Mouse (Mus musculus): ENCODE measurements at regions not wholly inside any gene's neighbourhood (a gene's known extent, or its start where the extent isn't known, plus 50 kb on each side); places are given as distances from the start of the nearest gene placed in this dataset.

GRCm38 (mm10) chr17:65193341-65193740 lies 347.2 kb downstream of the Tmem232 start:
- H3K4me2 ChIP-seq (ENCODE audit: low read length): no peak overlapping the region
- H3K27me3 ChIP-seq (replicated peaks; ENCODE audit: control insufficient read depth, insufficient read depth, low read length): no peaks in the 10 kb centered on the region
- no peak for ATAC-seq
- H3K4me3 ChIP-seq (replicated peaks; ENCODE audit: low read length): no peak overlapping the region
- H3K27ac ChIP-seq (ENCODE audit: low read length): no peak overlapping the region
- H3K4me1 ChIP-seq (replicated peaks; ENCODE audit: control insufficient read depth, insufficient read depth, low read length): no peaks in the 10 kb centered on the region
- no peaks in the 10 kb centered on the region for H3K36me3 ChIP-seq (ENCODE audit: control insufficient read depth, insufficient read depth)
- H3K9ac ChIP-seq (replicated peaks; ENCODE audit: low read depth, low read length): no peak overlapping the region
- H3K9me3 ChIP-seq (ENCODE audit: control insufficient read depth, low read length): no peaks in the 10 kb centered on the region
- 88% methylated on average over 2 of the region's 2 CpGs for WGBS

DNA sequence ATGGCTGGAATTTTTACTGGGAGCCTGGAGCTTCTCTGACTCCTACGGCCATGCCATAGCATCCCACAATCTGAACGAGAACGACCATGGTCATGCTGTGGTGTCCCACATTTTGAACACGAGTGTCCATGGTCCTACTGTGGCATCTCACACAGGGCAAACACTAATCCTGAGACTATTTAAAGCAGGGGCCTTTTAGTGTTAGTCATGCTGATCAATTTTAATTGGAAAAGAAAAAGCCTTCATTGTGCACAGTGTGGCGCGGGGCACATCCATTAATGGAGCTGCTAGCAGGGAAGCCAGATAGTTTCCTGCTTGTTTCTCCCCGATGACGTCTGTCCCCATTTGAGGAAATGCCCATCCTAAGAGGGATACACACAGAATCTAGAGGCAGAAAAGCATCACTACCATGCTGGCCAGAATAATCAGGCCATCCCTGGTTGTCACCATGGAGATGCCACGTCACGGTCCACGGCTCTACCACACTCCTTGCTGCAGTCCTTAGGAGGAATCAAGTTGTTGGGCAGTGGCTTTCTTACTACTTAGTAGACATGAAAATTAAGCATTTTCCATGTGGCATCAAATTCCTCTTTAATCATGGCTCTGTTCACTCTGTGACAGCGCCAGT lies 348.0 kb downstream of the Tmem232 start:
- H3K36me3 ChIP-seq (ENCODE audit: control insufficient read depth, insufficient read depth): no peaks in the 10 kb centered on the region
- H3K4me1 ChIP-seq (replicated peaks; ENCODE audit: control insufficient read depth, insufficient read depth, low read length): no peaks in the 10 kb centered on the region
- no peak overlapping the region for H3K27ac ChIP-seq (ENCODE audit: low read length)
- H3K4me3 ChIP-seq (replicated peaks; ENCODE audit: low read length): no peak overlapping the region
- no peak for ATAC-seq
- 72% methylated on average over 12 of the region's 12 CpGs for WGBS
- no peak overlapping the region for H3K4me2 ChIP-seq (ENCODE audit: low read length)
- no peaks in the 10 kb centered on the region for H3K27me3 ChIP-seq (replicated peaks; ENCODE audit: control insufficient read depth, insufficient read depth, low read length)
- H3K9ac ChIP-seq (replicated peaks; ENCODE audit: low read depth, low read length): no peak overlapping the region
- H3K9me3 ChIP-seq (ENCODE audit: control insufficient read depth, low read length): no peaks in the 10 kb centered on the region

DNA sequence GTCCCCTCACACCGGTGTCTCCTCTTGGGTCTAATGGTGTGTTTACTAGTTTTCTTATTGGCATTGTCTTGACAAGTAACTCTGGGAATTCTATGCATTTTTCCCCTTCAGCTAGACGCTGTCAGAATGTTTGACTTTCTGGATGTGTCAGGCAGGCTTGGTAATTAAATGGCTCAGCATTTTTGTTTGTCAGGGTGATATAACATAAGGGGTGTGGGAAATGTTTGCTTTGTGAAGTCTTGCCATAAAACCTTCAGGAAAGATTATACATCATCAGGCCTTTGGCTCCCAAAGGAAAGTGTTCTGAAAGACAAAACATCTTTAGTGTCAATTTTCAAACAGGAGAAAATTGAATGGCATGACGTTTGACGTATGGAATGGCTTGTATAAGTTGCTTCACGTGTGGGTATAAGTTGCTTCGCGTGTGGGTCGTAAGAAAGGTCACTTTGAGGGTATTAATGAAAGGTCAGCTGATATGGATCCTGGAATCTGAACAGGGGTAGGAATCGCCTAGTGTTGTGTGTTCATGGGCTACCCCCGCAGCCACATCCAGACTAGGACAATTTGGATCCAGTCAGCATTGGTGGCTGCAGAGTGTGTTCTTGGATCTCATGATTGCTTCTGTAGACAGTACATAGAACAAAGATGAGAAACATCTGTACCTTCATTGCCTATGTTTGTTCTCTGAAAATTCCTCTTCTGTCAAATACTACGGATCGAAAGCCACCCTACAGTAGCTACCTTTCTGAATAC lies 349.6 kb downstream of the Tmem232 start:
- no peaks in the 10 kb centered on the region for H3K36me3 ChIP-seq (ENCODE audit: control insufficient read depth, insufficient read depth)
- no peaks in the 10 kb centered on the region for H3K4me1 ChIP-seq (replicated peaks; ENCODE audit: control insufficient read depth, insufficient read depth, low read length)
- WGBS: 86% methylated on average over 12 of the region's 12 CpGs
- no peak overlapping the region for H3K4me3 ChIP-seq (replicated peaks; ENCODE audit: low read length)
- no peaks in the 10 kb centered on the region for H3K9me3 ChIP-seq (ENCODE audit: control insufficient read depth, low read length)
- H3K27me3 ChIP-seq (replicated peaks; ENCODE audit: control insufficient read depth, insufficient read depth, low read length): no peaks in the 10 kb centered on the region
- no peak overlapping the region for H3K27ac ChIP-seq (ENCODE audit: low read length)
- H3K9ac ChIP-seq (replicated peaks; ENCODE audit: low read depth, low read length): no peak overlapping the region
- ATAC-seq: no peak
- H3K4me2 ChIP-seq (ENCODE audit: low read length): no peak overlapping the region

DNA sequence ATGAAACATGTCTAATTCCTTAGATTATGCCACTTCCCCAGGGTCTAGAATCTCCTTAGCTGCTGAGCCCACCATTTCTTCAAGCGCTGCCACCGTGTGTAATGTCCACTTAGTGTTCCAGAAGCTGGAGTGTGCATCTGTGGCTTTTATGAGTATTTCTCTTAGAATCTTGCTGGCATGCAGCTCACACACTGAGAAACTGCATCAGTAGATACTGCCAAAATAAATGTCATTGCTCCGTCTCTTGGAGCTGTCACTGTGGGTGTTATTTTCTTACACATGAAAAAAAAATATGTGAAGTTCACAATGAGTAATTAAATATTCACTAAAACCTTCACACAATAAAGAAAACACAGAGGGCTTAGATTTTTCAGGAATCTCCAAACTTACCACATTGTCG lies 345.3 kb upstream of the 4930583I09Rik start:
- WGBS: 48% methylated on average over 4 of the region's 4 CpGs
- Histone ChIP-seq H3K36me3 (ENCODE audit: control insufficient read depth, insufficient read depth) (no peaks in the 10 kb centered on the region), H3K9me3 (ENCODE audit: control insufficient read depth, low read length) (no peaks in the 10 kb centered on the region), H3K4me1 (replicated peaks; ENCODE audit: control insufficient read depth, insufficient read depth, low read length) (peaks cover 3% of the 10 kb centered on the region), H3K4me2 (ENCODE audit: low read length) (no peak overlapping the region), H3K4me3 (replicated peaks; ENCODE audit: low read length) (no peak overlapping the region), H3K27me3 (replicated peaks; ENCODE audit: control insufficient read depth, insufficient read depth, low read length) (no peaks in the 10 kb centered on the region), H3K9ac (replicated peaks; ENCODE audit: low read depth, low read length) (no peak overlapping the region), H3K27ac (ENCODE audit: low read length) (peak overlapping the region; percentile 50)
- no peak for ATAC-seq

- Histone ChIP-seq H3K36me3 (ENCODE audit: control insufficient read depth, insufficient read depth) (no peaks in the 10 kb centered on the region), H3K9ac (replicated peaks; ENCODE audit: low read depth, low read length) (no peak overlapping the region), H3K4me1 (replicated peaks; ENCODE audit: control insufficient read depth, insufficient read depth, low read length) (peaks cover 7% of the 10 kb centered on the region; the same call in 1 of the 2 replicates), H3K27me3 (replicated peaks; ENCODE audit: control insufficient read depth, insufficient read depth, low read length) (no peaks in the 10 kb centered on the region), H3K4me2 (ENCODE audit: low read length) (no peak overlapping the region), H3K9me3 (ENCODE audit: control insufficient read depth, low read length) (no peaks in the 10 kb centered on the region), H3K4me3 (replicated peaks; ENCODE audit: low read length) (no peak overlapping the region), H3K27ac (ENCODE audit: low read length) (no peak overlapping the region)
- peak; percentile 22; the same call in 1 of the 2 replicates for ATAC-seq
- 57% methylated on average over 4 of the region's 4 CpGs for WGBS
These were observed 339.9 kb upstream of the 4930583I09Rik start for GRCm38 (mm10) chr17:65175770-65176169.

- H3K4me3 ChIP-seq (replicated peaks; ENCODE audit: low read length): no peak overlapping the region
- WGBS: 49% methylated on average over 6 of the region's 6 CpGs
- H3K4me2 ChIP-seq (ENCODE audit: low read length): no peak overlapping the region
- H3K27me3 ChIP-seq (replicated peaks; ENCODE audit: control insufficient read depth, insufficient read depth, low read length): no peaks in the 10 kb centered on the region
- ATAC-seq: 0 out of 2 replicates have a peak, but pooled peaks have one; percentile 6
- no peaks in the 10 kb centered on the region for H3K9me3 ChIP-seq (ENCODE audit: control insufficient read depth, low read length)
- H3K27ac ChIP-seq (ENCODE audit: low read length): no peak overlapping the region
- no peak overlapping the region for H3K9ac ChIP-seq (replicated peaks; ENCODE audit: low read depth, low read length)
- H3K36me3 ChIP-seq (ENCODE audit: control insufficient read depth, insufficient read depth): no peaks in the 10 kb centered on the region
- peaks cover 9% of the 10 kb centered on the region; the same call in 1 of the 2 replicates for H3K4me1 ChIP-seq (replicated peaks; ENCODE audit: control insufficient read depth, insufficient read depth, low read length)
These were observed 338.2 kb upstream of the 4930583I09Rik start for GRCm38 (mm10) chr17:65174114-65174513.

- H3K4me1 ChIP-seq (replicated peaks; ENCODE audit: control insufficient read depth, insufficient read depth, low read length): peaks cover 9% of the 10 kb centered on the region; the same call in 1 of the 2 replicates
- H3K4me2 ChIP-seq (ENCODE audit: low read length): no peak overlapping the region
- H3K27ac ChIP-seq (ENCODE audit: low read length): no peak overlapping the region
- no peak overlapping the region for H3K9ac ChIP-seq (replicated peaks; ENCODE audit: low read depth, low read length)
- no peaks in the 10 kb centered on the region for H3K36me3 ChIP-seq (ENCODE audit: control insufficient read depth, insufficient read depth)
- no peaks in the 10 kb centered on the region for H3K9me3 ChIP-seq (ENCODE audit: control insufficient read depth, low read length)
- no peaks in the 10 kb centered on the region for H3K27me3 ChIP-seq (replicated peaks; ENCODE audit: control insufficient read depth, insufficient read depth, low read length)
- ATAC-seq: no peak
- WGBS: 59% methylated on average over 3 of the region's 3 CpGs
- no peak overlapping the region for H3K4me3 ChIP-seq (replicated peaks; ENCODE audit: low read length)
These were observed 337.4 kb upstream of the 4930583I09Rik start for GRCm38 (mm10) chr17:65173236-65173635.

- no peaks in the 10 kb centered on the region for H3K9me3 ChIP-seq (ENCODE audit: control insufficient read depth, low read length)
- H3K4me1 ChIP-seq (replicated peaks; ENCODE audit: control insufficient read depth, insufficient read depth, low read length): peaks cover 9% of the 10 kb centered on the region; the same call in 1 of the 2 replicates
- H3K36me3 ChIP-seq (ENCODE audit: control insufficient read depth, insufficient read depth): no peaks in the 10 kb centered on the region
- no peak overlapping the region for H3K9ac ChIP-seq (replicated peaks; ENCODE audit: low read depth, low read length)
- 44% methylated on average over 4 of the region's 4 CpGs for WGBS
- H3K4me3 ChIP-seq (replicated peaks; ENCODE audit: low read length): no peak overlapping the region
- peak overlapping the region; percentile 81 for H3K27ac ChIP-seq (ENCODE audit: low read length)
- no peaks in the 10 kb centered on the region for H3K27me3 ChIP-seq (replicated peaks; ENCODE audit: control insufficient read depth, insufficient read depth, low read length)
- H3K4me2 ChIP-seq (ENCODE audit: low read length): no peak overlapping the region
- ATAC-seq: peak; percentile 75
These were observed 334.8 kb upstream of the 4930583I09Rik start for GRCm38 (mm10) chr17:65170691-65171090.

GRCm38 (mm10) chr17:65169981-65170617 lies 334.2 kb upstream of the 4930583I09Rik start:
- no peaks in the 10 kb centered on the region for H3K36me3 ChIP-seq (ENCODE audit: control insufficient read depth, insufficient read depth)
- H3K27me3 ChIP-seq (replicated peaks; ENCODE audit: control insufficient read depth, insufficient read depth, low read length): no peaks in the 10 kb centered on the region
- H3K9me3 ChIP-seq (ENCODE audit: control insufficient read depth, low read length): no peaks in the 10 kb centered on the region
- no peak overlapping the region for H3K4me2 ChIP-seq (ENCODE audit: low read length)
- peak overlapping the region; percentile 37; the same call in 1 of the 2 replicates for H3K27ac ChIP-seq (ENCODE audit: low read length)
- H3K9ac ChIP-seq (replicated peaks; ENCODE audit: low read depth, low read length): no peak overlapping the region
- ATAC-seq: peak; percentile 69
- H3K4me1 ChIP-seq (replicated peaks; ENCODE audit: control insufficient read depth, insufficient read depth, low read length): peaks cover 9% of the 10 kb centered on the region; the same call in 1 of the 2 replicates
- H3K4me3 ChIP-seq (replicated peaks; ENCODE audit: low read length): no peak overlapping the region
- WGBS: 55% methylated on average over 4 of the region's 4 CpGs

Data from forebrain, embryonic 16.5 days (tissue).